Mouse (Mus musculus) embryonic fibroblast, embryonic 13.5 days (primary cell): ENCODE measurements at regions not wholly inside any gene's neighbourhood (a gene's known extent, or its start where the extent isn't known, plus 50 kb on each side); places are given as distances from the start of the nearest gene placed in this dataset.

ENCODE experiments used
- CTCF ChIP-seq: IDR thresholded peaks from 2 replicates; pipeline ENCODE4 v1.5.1; 2011; ENCODE audit warnings: mild to moderate bottlenecking, control low read depth, low read length, moderate library complexity, borderline replicate concordance; ENCODE audit not compliant: insufficient read depth
- POLR2A ChIP-seq: IDR thresholded peaks from 2 replicates; pipeline ENCODE4 v1.6.1; 2011; ENCODE audit warnings: low read depth, mild to moderate bottlenecking, control low read depth, low read length, moderate library complexity

GRCm38 (mm10) chr16:31521786-31522185, 99.7 kb downstream of the Bdh1 start:
- TF ChIP-seq CTCF, result no peak
- no peak for TF ChIP-seq POLR2A
